Mouse (Mus musculus) left cerebral cortex, adult 18-20 months (tissue): ENCODE data around the gene Scp2. TPM values are rescaled to one million over a fixed set of nuclear protein-coding genes. Genes with fewer than 3 reads are reported as not detected.
"Not testable (repeated sequence)": the region's sequence is repeated elsewhere in the genome, so short reads cannot be mapped to it uniquely, and the experiment has no call there.

Experiments used
- DNase-seq, 2 experiments: peaks; one replicate each; pipeline ENCODE4 v3.0.0; 2021 to 2022; ENCODE audit warnings: low spot score in 2 of 2, mixed read lengths in 1 of 2
- total RNA-seq, 2 experiments: library from RNA; stranded (reverse); gene quantifications; 2 replicates each; pipeline ENCODE4 v1.2.3; 2021

Gene Scp2
- total RNA-seq, 2 experiments from 2014 or later = 103 to 109 TPM

GRCm38 (mm10) chr4:108110706-108111105, 34.1 kb downstream of the Scp2 start:
- no peak for DNase-seq

- no peak for DNase-seq
Observed at GRCm38 (mm10) chr4:108109728-108110127, 35.1 kb downstream of the Scp2 start.

GRCm38 (mm10) chr4:108096345-108096744, 48.5 kb downstream of the Scp2 start, which contains the start of gene Podn:
Gene Podn, minus strand, starts transcription at chr4:108096445.
- no peak for DNase-seq

GRCm38 (mm10) chr4:108092741-108093397, 51.9 kb downstream of the Scp2 start:
- DNase-seq = no peak

GRCm38 (mm10) chr4:108083993-108084392, 60.8 kb downstream of the Scp2 start:
- no peak for DNase-seq

- no peak for DNase-seq
Observed at GRCm38 (mm10) chr4:108083032-108083735, 61.6 kb downstream of the Scp2 start.

GRCm38 (mm10) chr4:108082401-108082806, 62.4 kb downstream of the Scp2 start:
- no peak for DNase-seq

GRCm38 (mm10) chr4:108080876-108081275, 63.9 kb downstream of the Scp2 start:
- no peak for DNase-seq

- no peak for DNase-seq
Observed at GRCm38 (mm10) chr4:108079762-108080161, 65.0 kb downstream of the Scp2 start.

- not testable (repeated sequence) for DNase-seq
Observed at GRCm38 (mm10) chr4:108079191-108079590, 65.6 kb downstream of the Scp2 start.

GRCm38 (mm10) chr4:108077224-108077955, 67.4 kb downstream of the Scp2 start:
- no peak for DNase-seq

- no peak for DNase-seq
Observed at GRCm38 (mm10) chr4:108074204-108074823, 70.5 kb downstream of the Scp2 start.

- no peak for DNase-seq
Observed at GRCm38 (mm10) chr4:108072086-108072485, 72.7 kb downstream of the Scp2 start.

- DNase-seq = peak; percentile 95
Observed at GRCm38 (mm10) chr4:108071235-108071901, 73.4 kb downstream of the Scp2 start.

GRCm38 (mm10) chr4:108070723-108071122, 74.1 kb downstream of the Scp2 start:
- no peak for DNase-seq

GRCm38 (mm10) chr4:108070286-108070685, 74.5 kb downstream of the Scp2 start:
- DNase-seq = no peak

GRCm38 (mm10) chr4:108068081-108068480, 76.7 kb downstream of the Scp2 start:
- no peak for DNase-seq

- DNase-seq = no peak
Observed at GRCm38 (mm10) chr4:108067261-108067660, 77.5 kb downstream of the Scp2 start.

- DNase-seq = no peak
Observed at GRCm38 (mm10) chr4:108066569-108066968, 78.2 kb downstream of the Scp2 start.

GRCm38 (mm10) chr4:108065176-108065844, 79.5 kb downstream of the Scp2 start:
- no peak for DNase-seq
